Mouse (Mus musculus) forebrain, embryonic 13.5 days (tissue): ENCODE data around the gene Pms1. TPM values are rescaled to one million over a fixed set of nuclear protein-coding genes. Genes with fewer than 3 reads are reported as not detected.
"Not testable (repeated sequence)": the region's sequence is repeated elsewhere in the genome, so short reads cannot be mapped to it uniquely, and the experiment has no call there.

ENCODE experiments used
- ATAC-seq: fragments of 200-750 bp; cut with Nextera tagmentation; 2 replicates; pipeline ENCODE4 v1.8.0; 2017
- H3K27ac ChIP-seq: fragments of 300-500 bp; sonication (generic); 2 replicates; pipeline ENCODE4 v1.5.1; 2015; ENCODE audit warnings: inconsistent platforms, mild to moderate bottlenecking, moderate library complexity
- H3K27me3 ChIP-seq: fragments of 300-500 bp; sonication (generic); 2 replicates; pipeline ENCODE4 v1.6.1; 2015; ENCODE audit warnings: mild to moderate bottlenecking, inconsistent platforms
- H3K36me3 ChIP-seq: fragments of 300-500 bp; sonication (generic); 2 replicates; pipeline ENCODE4 v1.6.1; 2015; ENCODE audit warnings: mild to moderate bottlenecking, inconsistent platforms; ENCODE audit not compliant: poor library complexity, severe bottlenecking
- H3K4me1 ChIP-seq: fragments of 300-500 bp; sonication (generic); 2 replicates; pipeline ENCODE4 v1.6.1; 2015; ENCODE audit warnings: inconsistent platforms
- H3K4me2 ChIP-seq: fragments of 300-500 bp; sonication (generic); 2 replicates; pipeline ENCODE4 v1.6.1; 2015; ENCODE audit warnings: inconsistent platforms, mild to moderate bottlenecking, moderate library complexity
- H3K4me3 ChIP-seq: fragments of 300-500 bp; sonication (generic); 2 replicates; pipeline ENCODE4 v1.5.1; 2015; ENCODE audit warnings: mild to moderate bottlenecking, inconsistent platforms
- H3K9ac ChIP-seq: fragments of 300-500 bp; sonication (generic); 2 replicates; pipeline ENCODE4 v1.6.1; 2015; ENCODE audit warnings: mild to moderate bottlenecking, inconsistent platforms
- H3K9me3 ChIP-seq: fragments of 300-500 bp; sonication (generic); replicated peaks from 2 replicates; pipeline ENCODE4 v1.6.1; 2016; ENCODE audit warnings: inconsistent platforms
- WGBS: fragments of 180-500 bp; shearing (Covaris S2); methylation state at CpG from one replicate; pipeline ENCODE4 v1.1.7; 2015; 5-methylcytosine and 5-hydroxymethylcytosine counted together
- polyA plus RNA-seq: library from polyadenylated mRNA; unstranded; fragments of >200 nt; fragmentation: Nextera tagmentation; extraction: Ambion mirVana; gene quantifications from 2 replicates; pipeline ENCODE4 v1.2.1, GENCODE M21; 2015

Gene Pms1
- 17.6 and 20.2 TPM in 2 replicates for polyA plus RNA-seq

GRCm38 (mm10) chr1:53296581-53297383 lies at the start of gene Pms1, which contains the start of the genes Ormdl1 and Gm28778:
Gene Pms1, minus strand, starts transcription at chr1:53297018.
Gene Ormdl1, plus strand, starts transcription at chr1:53297095.
Gene Gm28778, plus strand, starts transcription at chr1:53297111.
- peak within 1 kb of the TSS; percentile 67 for H3K4me3 ChIP-seq
- H3K36me3 ChIP-seq: peaks cover 14% of the 10 kb centered on the region; the same call in 1 of the 2 replicates
- ATAC-seq: peak; percentile 100
- peak within 1 kb of the TSS; percentile 86 for H3K9ac ChIP-seq
- peaks cover 12% of the 10 kb centered on the region for H3K4me1 ChIP-seq
- no peaks in the 10 kb centered on the region for H3K9me3 ChIP-seq
- H3K27ac ChIP-seq: peak within 1 kb of the TSS; percentile 81
- WGBS: under 1% methylated on average over 66 of the region's 66 CpGs
- peak within 1 kb of the TSS; percentile 61 for H3K4me2 ChIP-seq
- no peaks in the 10 kb centered on the region for H3K27me3 ChIP-seq

GRCm38 (mm10) chr1:53341071-53341470 lies 44.3 kb upstream of the Pms1 start:
- ATAC-seq: no peak
- H3K36me3 ChIP-seq: peaks cover 51% of the 10 kb centered on the region
- over 99% methylated on average over 2 of the region's 2 CpGs for WGBS

GRCm38 (mm10) chr1:53337403-53337802 lies 40.6 kb upstream of the Pms1 start:
- ATAC-seq, H3K4me1 ChIP-seq, H3K4me2 ChIP-seq, H3K9ac ChIP-seq, H3K27me3 ChIP-seq, H3K27ac ChIP-seq, H3K4me3 ChIP-seq: not testable (repeated sequence)
- Histone ChIP-seq H3K36me3 (peaks cover 22% of the 10 kb centered on the region), H3K9me3 (peaks cover 13% of the 10 kb centered on the region; the same call in 1 of the 2 replicates)
- 68% methylated on average over 2 of the region's 2 CpGs for WGBS

More at GRCm38 (mm10) chr1:53341071-53341470, 44.3 kb upstream of the Pms1 start:
- H3K27ac ChIP-seq: no peak overlapping the region
- H3K9me3 ChIP-seq: peaks cover 13% of the 10 kb centered on the region; the same call in 1 of the 2 replicates
- no peak overlapping the region for H3K9ac ChIP-seq
- H3K4me1 ChIP-seq: no peaks in the 10 kb centered on the region
- no peak overlapping the region for H3K4me3 ChIP-seq
- no peaks in the 10 kb centered on the region for H3K27me3 ChIP-seq
- H3K4me2 ChIP-seq: no peak overlapping the region

GRCm38 (mm10) chr1:53335465-53335864 lies 38.6 kb upstream of the Pms1 start:
- Histone ChIP-seq H3K36me3 (peaks cover 3% of the 10 kb centered on the region), H3K27me3 (no peaks in the 10 kb centered on the region), H3K27ac (no peak overlapping the region), H3K9me3 (peaks cover 2% of the 10 kb centered on the region; the same call in 1 of the 2 replicates), H3K4me2 (no peak overlapping the region), H3K4me3 (no peak overlapping the region), H3K4me1 (no peaks in the 10 kb centered on the region), H3K9ac (no peak overlapping the region)
- no peak for ATAC-seq

- not testable (repeated sequence) for H3K36me3 ChIP-seq, H3K9me3 ChIP-seq, H3K4me3 ChIP-seq, H3K27me3 ChIP-seq, H3K9ac ChIP-seq, ATAC-seq, H3K27ac ChIP-seq, H3K4me2 ChIP-seq, H3K4me1 ChIP-seq
- WGBS: 84% methylated on average over 5 of the region's 5 CpGs
Observed at GRCm38 (mm10) chr1:53333527-53333926, 36.7 kb upstream of the Pms1 start.

- H3K27me3 ChIP-seq: no peaks in the 10 kb centered on the region
- no peak for ATAC-seq
- H3K36me3 ChIP-seq: peaks cover 22% of the 10 kb centered on the region
- H3K27ac ChIP-seq: no peak overlapping the region
- H3K9ac ChIP-seq: no peak overlapping the region
- no peak overlapping the region for H3K4me3 ChIP-seq
- WGBS: 95% methylated on average over 5 of the region's 5 CpGs
- no peak overlapping the region for H3K4me2 ChIP-seq
- no peaks in the 10 kb centered on the region for H3K4me1 ChIP-seq
- no peaks in the 10 kb centered on the region for H3K9me3 ChIP-seq
Observed at GRCm38 (mm10) chr1:53324827-53325494, 28.1 kb upstream of the Pms1 start.

GRCm38 (mm10) chr1:53324277-53324676 lies 27.5 kb upstream of the Pms1 start:
- 92% methylated on average over 1 of the region's 1 CpGs for WGBS
- Histone ChIP-seq H3K27me3 (no peaks in the 10 kb centered on the region), H3K9me3 (no peaks in the 10 kb centered on the region), H3K4me3 (no peak overlapping the region), H3K9ac (no peak overlapping the region), H3K36me3 (peaks cover 22% of the 10 kb centered on the region), H3K27ac (no peak overlapping the region), H3K4me1 (no peaks in the 10 kb centered on the region), H3K4me2 (no peak overlapping the region)
- no peak for ATAC-seq

- no peak for ATAC-seq
- no peaks in the 10 kb centered on the region for H3K9me3 ChIP-seq
- H3K27ac ChIP-seq: no peak overlapping the region
- H3K4me1 ChIP-seq: no peaks in the 10 kb centered on the region
- H3K4me2 ChIP-seq: no peak overlapping the region
- peaks cover 26% of the 10 kb centered on the region for H3K36me3 ChIP-seq
- H3K4me3 ChIP-seq: no peak overlapping the region
- H3K9ac ChIP-seq: no peak overlapping the region
- whole genome bisulfite sequencing: 93% methylated on average over 5 of the region's 5 CpGs
- H3K27me3 ChIP-seq: no peaks in the 10 kb centered on the region
Observed at GRCm38 (mm10) chr1:53323254-53323653, 26.4 kb upstream of the Pms1 start.

GRCm38 (mm10) chr1:53321662-53322344 lies 25.0 kb upstream of the Pms1 start:
- WGBS: 98% methylated on average over 4 of the region's 4 CpGs
- no peak overlapping the region for H3K27ac ChIP-seq
- no peak for ATAC-seq
- no peaks in the 10 kb centered on the region for H3K4me1 ChIP-seq
- no peaks in the 10 kb centered on the region for H3K9me3 ChIP-seq
- H3K9ac ChIP-seq: no peak overlapping the region
- H3K36me3 ChIP-seq: peaks cover 37% of the 10 kb centered on the region
- H3K27me3 ChIP-seq: no peaks in the 10 kb centered on the region
- H3K4me2 ChIP-seq: no peak overlapping the region
- no peak overlapping the region for H3K4me3 ChIP-seq

- Histone ChIP-seq H3K27ac (peak within 1 kb of the TSS; percentile 77), H3K4me3 (peak within 1 kb of the TSS; percentile 67), H3K36me3 (peaks cover 32% of the 10 kb centered on the region), H3K4me1 (peaks cover 16% of the 10 kb centered on the region), H3K4me2 (peak within 1 kb of the TSS; percentile 66), H3K9me3 (no peaks in the 10 kb centered on the region), H3K27me3 (no peaks in the 10 kb centered on the region), H3K9ac (peak within 1 kb of the TSS; percentile 82)
- ATAC-seq: peak; percentile 99
- WGBS: 3% methylated on average over 27 of the region's 27 CpGs
Observed at GRCm38 (mm10) chr1:53312989-53313967, 16.5 kb upstream of the Pms1 start, which contains the start of gene Osgepl1. Gene Osgepl1, plus strand, starts transcription at chr1:53313624.

GRCm38 (mm10) chr1:53300506-53300905 lies 3.7 kb upstream of the Pms1 start:
- no peaks in the 10 kb centered on the region for H3K27me3 ChIP-seq
- peaks cover 21% of the 10 kb centered on the region; the same call in 1 of the 2 replicates for H3K36me3 ChIP-seq
- H3K4me2 ChIP-seq: no peak overlapping the region
- no peak overlapping the region for H3K4me3 ChIP-seq
- 89% methylated on average over 4 of the region's 4 CpGs for WGBS
- H3K4me1 ChIP-seq: peaks cover 12% of the 10 kb centered on the region
- no peak for ATAC-seq
- H3K9ac ChIP-seq: no peak overlapping the region
- H3K9me3 ChIP-seq: no peaks in the 10 kb centered on the region
- H3K27ac ChIP-seq: no peak overlapping the region
